Mouse (Mus musculus): ENCODE data around the gene Atp2c2.

GRCm38 (mm10) chr8:119708471-119708870 is 8.7 kb downstream of the Atp2c2 start:
- TF ChIP-seq POLR2A (IDR thresholded peaks at IDR 0.05; ENCODE audit: insufficient read depth, low read length) (no peak), CTCF (IDR thresholded peaks at IDR 0.05; ENCODE audit: low read depth, low read length) (no peak)

Data from ES-Bruce4 (cell line).